Mouse (Mus musculus) heart, embryonic 16.5 days (tissue): ENCODE measurements around the gene Tnfaip2. TPM values are rescaled to one million over a fixed set of nuclear protein-coding genes. Genes with fewer than 3 reads are reported as not detected.

ENCODE experiments used
- ATAC-seq: fragments of 200-750 bp; cut with Nextera tagmentation; replicated peaks from 2 replicates; pipeline ENCODE4 v1.8.0; 2017; ENCODE audit warnings: moderate number of reproducible peaks; ENCODE audit not compliant: insufficient read depth, low FRiP score; ENCODE audit errors: extremely low read depth
- H3K27ac ChIP-seq: fragments of 300-500 bp; sonication (generic); 2 replicates; pipeline ENCODE4 v1.5.1; 2014; ENCODE audit warnings: mild to moderate bottlenecking, low read length, control low read depth, moderate library complexity
- H3K27me3 ChIP-seq: fragments of 300-500 bp; sonication (generic); 2 replicates; pipeline ENCODE4 v1.6.1; 2014; ENCODE audit warnings: low read length, mixed read lengths; ENCODE audit not compliant: control insufficient read depth, insufficient read depth
- H3K36me3 ChIP-seq: fragments of 300-500 bp; sonication (generic); 2 replicates; pipeline ENCODE4 v1.6.1; 2014; ENCODE audit not compliant: control insufficient read depth, insufficient read depth
- H3K4me1 ChIP-seq: fragments of 300-500 bp; sonication (generic); 2 replicates; pipeline ENCODE4 v1.6.1; 2014; ENCODE audit warnings: low read length, mixed read lengths; ENCODE audit not compliant: control insufficient read depth, insufficient read depth
- H3K4me2 ChIP-seq: fragments of 300-500 bp; sonication (generic); 2 replicates; pipeline ENCODE4 v1.6.1; 2014; ENCODE audit warnings: low read depth, mild to moderate bottlenecking, control low read depth, low read length
- H3K4me3 ChIP-seq: fragments of 300-500 bp; sonication (generic); 2 replicates; pipeline ENCODE4 v1.5.1; 2014; ENCODE audit warnings: mild to moderate bottlenecking, control low read depth, low read length
- H3K9ac ChIP-seq: fragments of 300-500 bp; sonication (generic); 2 replicates; pipeline ENCODE4 v1.6.1; 2014; ENCODE audit warnings: low read length, control low read depth
- H3K9me3 ChIP-seq: fragments of 300-500 bp; sonication (generic); replicated peaks from 2 replicates; pipeline ENCODE4 v1.6.1; 2016; ENCODE audit warnings: low read length; ENCODE audit not compliant: control insufficient read depth
- WGBS: fragments of 180-500 bp; shearing (Covaris S2); extraction: QIAGEN DNeasy Blood & Tissue Kit; methylation state at CpG from one replicate; pipeline ENCODE4 v1.1.7; 2014; 5-methylcytosine and 5-hydroxymethylcytosine counted together
- polyA plus RNA-seq: library from polyadenylated mRNA; unstranded; fragments of >200 nt; fragmentation: Nextera tagmentation; extraction: Ambion mirVana; gene quantifications from 2 replicates; pipeline ENCODE4 v1.2.1, GENCODE M21; 2015

Gene Tnfaip2
- polyA plus RNA-seq, 1 experiment from 2014 or later: 3.2 TPM

DNA sequence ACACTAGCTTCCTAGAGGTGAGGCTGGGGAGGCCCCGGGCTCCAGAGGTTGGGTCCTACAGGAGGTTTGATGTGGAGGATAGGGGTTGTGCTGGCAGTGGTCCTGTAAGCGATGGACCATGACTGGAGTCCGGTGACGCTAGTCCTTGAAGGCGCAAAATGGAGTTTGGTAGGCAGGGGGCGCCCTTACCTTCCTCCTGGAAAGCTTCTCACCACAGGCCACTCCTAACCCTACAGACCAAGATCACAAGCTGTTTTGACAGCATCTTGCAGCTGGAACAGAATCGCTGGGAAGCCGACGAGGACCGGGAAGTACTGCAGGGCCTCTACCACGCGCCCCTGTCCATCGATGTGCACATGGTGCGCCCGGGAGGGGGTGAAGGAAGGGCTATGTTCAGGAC, 17.0 kb upstream of the Tnfaip2 start:
- Histone ChIP-seq H3K9me3 (no peaks in the 10 kb centered on the region), H3K4me3 (no peak overlapping the region), H3K4me2 (no peak overlapping the region), H3K9ac (no peak overlapping the region), H3K36me3 (no peaks in the 10 kb centered on the region), H3K4me1 (peaks cover 39% of the 10 kb centered on the region), H3K27me3 (peaks cover 62% of the 10 kb centered on the region), H3K27ac (no peak overlapping the region)
- 4% methylated on average over 15 of the region's 15 CpGs for WGBS
- ATAC-seq: 0 out of 2 replicates have a peak, but pooled peaks have one; percentile 5

DNA sequence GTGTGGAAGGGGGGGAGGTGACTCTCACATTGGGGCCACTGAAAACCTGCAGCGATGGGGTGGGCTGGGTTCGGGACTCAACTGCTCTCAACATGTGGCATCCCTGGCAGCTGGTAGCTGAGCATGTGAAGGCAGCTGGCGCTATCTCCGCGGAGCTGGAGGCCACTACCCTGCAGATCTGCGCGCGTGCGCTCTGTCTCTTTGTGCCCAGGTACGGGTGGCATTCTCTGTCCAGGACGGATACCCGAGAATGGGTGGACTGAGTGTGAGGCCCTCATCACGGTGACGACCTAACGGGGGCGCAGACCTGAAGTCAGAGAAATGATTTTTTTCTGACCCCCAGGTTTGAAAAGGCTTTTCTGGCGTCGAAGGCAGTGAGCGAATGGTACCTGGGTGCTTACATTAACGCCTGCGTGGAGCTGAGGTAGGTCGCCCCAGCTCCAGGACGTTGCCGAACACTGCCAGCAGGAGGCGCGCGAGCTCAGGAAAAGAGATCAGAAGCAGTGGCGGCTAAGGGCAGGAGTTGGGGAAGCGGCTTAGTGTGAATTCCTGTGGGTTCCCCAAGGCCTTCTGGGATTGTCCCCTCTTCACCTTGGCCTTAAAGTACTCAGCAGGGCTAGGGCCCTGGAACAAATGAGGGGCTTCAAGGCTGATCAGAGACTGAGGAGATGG, 16.3 kb upstream of the Tnfaip2 start:
- H3K27ac ChIP-seq: no peak overlapping the region
- H3K36me3 ChIP-seq: no peaks in the 10 kb centered on the region
- peaks cover 63% of the 10 kb centered on the region for H3K27me3 ChIP-seq
- no peak overlapping the region for H3K4me2 ChIP-seq
- peak; percentile 42 for ATAC-seq
- WGBS: 17% methylated on average over 29 of the region's 29 CpGs
- no peak overlapping the region for H3K4me3 ChIP-seq
- peak overlapping the region; percentile 28; the same call in 1 of the 2 replicates for H3K9ac ChIP-seq
- no peaks in the 10 kb centered on the region for H3K9me3 ChIP-seq
- H3K4me1 ChIP-seq: peaks cover 43% of the 10 kb centered on the region

DNA sequence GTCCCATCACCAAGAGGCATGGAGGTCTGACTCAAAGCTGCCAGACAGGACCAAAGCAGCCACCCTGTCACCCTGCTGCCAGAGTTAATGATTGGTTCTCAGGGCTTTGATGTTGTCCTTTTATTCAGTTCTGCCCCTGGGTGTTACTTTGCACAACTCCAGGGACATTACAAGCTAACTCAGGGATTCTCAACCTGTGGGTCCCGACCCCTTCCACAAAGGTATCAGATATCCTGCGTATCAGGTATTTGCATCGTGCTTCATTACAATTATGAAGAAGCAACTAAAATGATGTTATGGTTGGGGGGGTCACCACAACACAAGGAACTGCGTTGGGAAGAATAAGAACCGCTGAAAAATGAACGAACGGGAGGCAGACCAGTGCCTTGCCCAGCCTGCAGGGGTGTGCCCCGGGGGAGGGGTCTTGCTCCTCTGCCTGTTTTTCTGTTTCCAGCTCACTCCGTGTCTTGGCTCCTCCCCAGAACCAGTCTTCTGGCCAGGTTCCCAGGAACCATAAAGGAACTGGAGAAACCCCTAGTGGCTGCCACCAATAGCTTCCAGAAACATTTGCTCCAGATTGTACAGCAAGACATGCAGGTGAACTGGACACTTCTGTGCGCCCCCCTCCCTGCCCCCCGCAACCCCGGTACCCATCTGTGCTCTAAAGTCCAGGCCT, 14.7 kb upstream of the Tnfaip2 start:
- no peak overlapping the region for H3K4me3 ChIP-seq
- H3K4me2 ChIP-seq: no peak overlapping the region
- no peaks in the 10 kb centered on the region for H3K36me3 ChIP-seq
- H3K9ac ChIP-seq: no peak overlapping the region
- no peak for ATAC-seq
- peaks cover 65% of the 10 kb centered on the region for H3K27me3 ChIP-seq
- H3K27ac ChIP-seq: no peak overlapping the region
- H3K4me1 ChIP-seq: peaks cover 46% of the 10 kb centered on the region
- WGBS: 53% methylated on average over 12 of the region's 12 CpGs
- H3K9me3 ChIP-seq: no peaks in the 10 kb centered on the region

DNA sequence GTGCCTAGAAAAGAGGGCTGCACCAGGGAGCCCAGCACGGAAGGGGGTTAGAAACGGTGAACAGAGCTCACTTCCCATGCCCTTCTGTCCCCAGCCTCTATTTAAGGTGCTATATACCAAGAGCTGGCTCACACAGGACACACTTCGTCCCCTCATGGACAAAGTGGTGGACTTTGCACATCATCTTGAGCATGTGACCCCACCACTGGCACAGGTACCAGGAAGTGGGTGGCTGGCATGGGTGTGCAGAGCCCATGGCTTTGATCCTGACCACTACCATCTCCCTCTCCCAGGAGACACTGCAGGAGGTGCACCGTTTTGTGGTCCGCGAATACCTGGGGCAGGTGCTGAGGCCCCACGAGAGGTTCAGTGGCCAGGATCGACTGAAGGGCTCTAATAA, 13.9 kb upstream of the Tnfaip2 start:
- Histone ChIP-seq H3K4me3 (peak overlapping the region; percentile 55), H3K36me3 (no peaks in the 10 kb centered on the region), H3K9ac (peak overlapping the region; percentile 73; the same call in 1 of the 2 replicates), H3K9me3 (no peaks in the 10 kb centered on the region), H3K4me2 (peak overlapping the region; percentile 91), H3K4me1 (peaks cover 47% of the 10 kb centered on the region), H3K27ac (peak overlapping the region; percentile 44), H3K27me3 (peaks cover 58% of the 10 kb centered on the region)
- ATAC-seq: no peak
- 37% methylated on average over 8 of the region's 8 CpGs for WGBS

DNA sequence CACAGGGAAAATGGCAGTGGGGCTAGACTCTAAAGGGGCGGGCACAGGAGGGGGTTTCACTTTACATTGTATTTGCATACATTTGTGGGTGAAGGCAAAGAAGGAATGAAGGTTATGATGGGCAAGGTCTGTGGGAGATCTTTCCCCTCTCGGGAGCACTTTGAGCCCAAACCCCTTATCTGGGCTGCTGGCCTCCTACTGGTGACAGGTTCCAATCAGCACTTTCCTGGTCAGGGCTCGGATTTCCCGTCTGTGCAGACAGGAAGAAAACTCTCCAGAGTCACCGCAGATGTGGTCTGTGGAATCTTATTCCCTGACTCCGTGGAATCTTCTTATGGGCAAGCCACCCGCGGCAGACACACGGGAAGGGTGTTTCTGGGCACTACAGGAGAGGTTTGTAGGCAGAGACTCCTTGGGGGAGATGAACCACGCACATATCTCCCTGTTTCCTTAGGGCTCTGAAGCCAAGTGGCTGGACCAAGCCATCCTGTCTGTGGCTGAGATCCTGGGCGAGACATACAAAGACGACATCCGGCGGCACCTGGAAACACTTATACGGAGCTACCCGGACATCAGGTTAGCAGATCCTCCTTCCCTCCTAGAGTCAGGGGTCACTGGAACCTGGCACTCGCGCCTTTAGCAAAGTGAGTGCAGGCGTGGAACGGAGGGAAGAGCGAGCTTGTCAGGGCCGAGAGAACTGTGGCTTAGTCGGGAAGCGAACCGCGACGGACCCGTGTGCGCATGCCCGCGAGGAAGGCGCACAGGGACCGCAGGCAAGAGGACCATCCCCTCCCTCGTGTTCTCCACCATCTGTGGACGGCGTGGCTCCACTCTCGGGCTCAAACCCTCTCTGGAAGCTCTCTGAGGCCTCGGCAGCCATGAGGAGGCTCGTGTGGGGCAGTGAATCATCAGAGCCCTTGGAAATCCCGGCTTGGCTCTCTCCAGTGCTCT, 13.0 kb upstream of the Tnfaip2 start:
- Histone ChIP-seq H3K27ac (peak overlapping the region; percentile 70), H3K9ac (peak overlapping the region; percentile 73), H3K4me2 (peak overlapping the region; percentile 91), H3K27me3 (peaks cover 49% of the 10 kb centered on the region), H3K9me3 (no peaks in the 10 kb centered on the region), H3K4me3 (peak overlapping the region; percentile 55), H3K4me1 (peaks cover 43% of the 10 kb centered on the region), H3K36me3 (no peaks in the 10 kb centered on the region)
- no peak for ATAC-seq
- under 1% methylated on average over 40 of the region's 40 CpGs for WGBS

DNA sequence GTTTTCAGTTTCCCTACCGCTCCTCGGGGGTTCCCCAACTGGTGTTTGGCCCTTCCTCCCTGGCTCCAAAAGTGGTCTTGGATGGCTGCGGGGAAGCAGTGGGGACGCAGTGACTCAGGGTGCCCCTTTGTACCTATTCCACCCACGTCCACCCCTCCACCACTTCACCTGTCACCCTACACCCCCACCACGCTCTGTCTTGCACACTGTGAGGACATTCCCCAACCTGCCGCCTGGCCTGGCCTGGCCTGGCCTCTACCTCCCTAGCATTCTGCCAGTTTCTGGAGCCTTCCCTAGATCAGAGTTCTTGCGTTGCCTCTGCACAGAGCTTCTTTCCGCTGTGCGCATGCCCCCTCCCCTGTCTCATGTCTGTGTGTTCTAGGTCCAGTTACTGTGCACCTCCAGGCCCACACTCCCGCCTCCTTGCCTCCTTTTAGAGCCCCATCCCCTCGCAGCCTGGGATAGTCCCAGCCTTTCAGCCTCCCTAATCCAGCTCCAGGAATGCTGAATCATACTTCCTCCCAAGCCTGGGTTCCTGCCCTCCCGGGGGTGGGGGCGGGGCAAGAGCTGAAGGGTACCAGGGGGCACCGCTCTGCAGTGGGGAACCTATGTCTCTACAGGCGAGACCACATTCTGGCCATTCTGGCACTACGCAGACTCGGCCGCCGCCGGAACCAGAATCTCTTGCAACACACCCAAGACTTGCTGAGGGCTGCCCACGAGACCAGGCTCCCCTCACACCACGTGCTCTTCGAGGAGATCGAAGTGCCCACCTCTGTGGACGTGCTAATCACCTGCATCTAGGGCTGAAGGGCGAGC, 12.0 kb upstream of the Tnfaip2 start:
- Histone ChIP-seq H3K4me1 (peaks cover 47% of the 10 kb centered on the region), H3K9me3 (no peaks in the 10 kb centered on the region), H3K4me3 (peak overlapping the region; percentile 55), H3K9ac (peak overlapping the region; percentile 73), H3K27me3 (peaks cover 40% of the 10 kb centered on the region), H3K27ac (peak overlapping the region; percentile 70), H3K4me2 (peak overlapping the region; percentile 91), H3K36me3 (no peaks in the 10 kb centered on the region)
- WGBS: 13% methylated on average over 27 of the region's 27 CpGs
- ATAC-seq: no peak; the same call in 1 of the 2 replicates

DNA sequence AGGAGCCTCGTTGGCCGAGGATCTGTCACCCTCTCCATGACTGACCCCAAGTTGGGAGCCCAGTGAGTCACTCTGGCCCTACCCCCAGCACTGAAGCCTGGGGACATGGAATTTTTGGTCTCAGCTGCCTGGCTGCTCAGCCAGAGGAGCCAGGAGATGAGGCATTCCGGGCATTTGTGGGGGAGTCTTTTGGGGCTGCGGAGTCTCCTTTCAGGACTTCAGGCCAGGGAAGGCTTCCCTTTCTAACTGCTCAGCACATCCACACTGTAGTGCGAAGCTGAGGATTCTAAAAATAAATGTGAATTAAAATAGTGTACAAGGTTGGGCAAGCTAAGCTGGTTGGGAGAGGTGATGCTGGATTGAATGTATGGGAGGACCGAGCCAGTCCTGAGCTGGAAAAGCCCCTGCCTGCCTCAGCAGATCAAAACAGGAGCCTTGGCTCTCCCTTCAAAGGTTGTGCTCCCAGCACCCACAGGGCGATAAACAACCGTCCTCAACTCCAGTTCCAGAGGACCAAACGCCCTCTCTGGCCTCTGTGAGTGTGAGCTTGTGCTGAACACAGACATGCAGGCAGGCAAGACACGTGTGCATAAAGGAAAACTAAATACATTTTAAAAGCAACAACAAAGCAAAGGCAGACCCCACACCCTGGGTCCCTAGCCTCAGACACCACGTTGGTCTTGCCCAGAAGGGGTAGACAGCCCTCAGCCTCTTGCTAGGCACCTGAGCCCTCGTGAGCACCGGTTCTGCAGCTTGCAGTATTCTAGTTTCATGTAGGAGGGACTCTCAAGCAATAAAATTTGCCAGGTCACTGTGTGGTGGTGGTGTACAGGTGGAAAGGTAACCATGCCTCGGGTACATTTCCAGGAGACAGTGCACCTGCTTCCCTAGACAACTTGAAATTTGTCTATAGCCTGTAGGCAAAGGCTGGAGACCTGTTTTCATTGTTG, 11.1 kb upstream of the Tnfaip2 start:
- H3K9ac ChIP-seq: peak overlapping the region; percentile 9; the same call in 1 of the 2 replicates
- ATAC-seq: no peak
- peak overlapping the region; percentile 91; the same call in 1 of the 2 replicates for H3K4me2 ChIP-seq
- WGBS: 41% methylated on average over 14 of the region's 14 CpGs
- H3K27me3 ChIP-seq: peaks cover 38% of the 10 kb centered on the region
- no peaks in the 10 kb centered on the region for H3K9me3 ChIP-seq
- H3K36me3 ChIP-seq: no peaks in the 10 kb centered on the region
- H3K4me3 ChIP-seq: no peak overlapping the region
- H3K27ac ChIP-seq: peak overlapping the region; percentile 38
- H3K4me1 ChIP-seq: peaks cover 42% of the 10 kb centered on the region
